9 mouse cellular contexts compared by ENCODE assay signal in the genomic region with DNA sequence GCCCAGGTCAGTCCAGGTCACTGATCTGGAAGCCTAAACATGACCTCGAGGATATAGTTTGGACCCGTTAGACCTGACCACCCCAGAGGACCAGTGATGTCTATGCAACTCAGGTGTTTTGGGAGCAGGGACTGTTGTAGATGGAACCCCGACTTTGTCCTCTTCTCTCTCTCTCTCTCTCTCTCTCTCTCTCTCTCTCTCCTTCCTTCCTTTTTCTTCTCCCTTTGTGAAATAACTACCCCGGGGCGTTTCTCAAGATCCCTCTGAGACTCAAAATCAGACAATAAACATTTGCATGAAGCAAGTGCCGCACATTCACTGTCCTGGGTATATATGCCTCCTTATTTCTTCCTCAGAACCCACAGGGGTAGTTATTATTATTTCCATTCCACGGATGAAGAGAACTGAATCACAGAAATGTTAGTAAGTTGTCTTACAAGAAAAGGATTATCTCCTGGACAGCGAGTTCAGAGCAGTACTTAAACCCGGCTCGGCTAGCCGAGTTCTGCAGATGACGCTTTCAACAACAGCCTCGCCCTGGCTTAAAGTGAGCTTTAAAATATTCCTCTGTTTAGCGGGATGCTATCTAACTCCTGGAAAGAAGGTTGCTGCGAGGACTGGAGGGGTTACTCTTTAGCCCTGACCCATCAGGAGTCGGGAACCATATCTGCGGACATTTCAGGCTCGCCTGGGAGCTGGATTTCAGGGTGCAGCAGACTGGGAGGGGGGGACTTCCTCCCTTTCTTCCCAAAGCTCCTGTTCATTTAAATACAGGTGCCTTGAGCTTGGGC. TPM values are rescaled to one million over a fixed set of nuclear protein-coding genes. Genes with fewer than 3 reads are reported as not detected.
DNase-seq lines count a peak whose midpoint lies in the region; ATAC-seq and TF ChIP-seq lines count a peak whose summit lies in the region.
"Had no signal": no experiment of that assay in that cellular context is flagged by ENCODE, and none has a peak within 500 bp of the region (broad histone marks: within the 10 kb centered on the region; RNA-seq: fewer than 3 reads in every experiment).

No protein-coding gene starts in this region.

- H3K27ac ChIP-seq in heart, embryonic 11.5 days (ENCODE audit: low read depth, low read length): no peak overlapping the region
- H3K27ac ChIP-seq in ES-Bruce4 (ENCODE audit: insufficient read depth, low read length): no peak overlapping the region
- no peak overlapping the region for H3K27ac ChIP-seq in forebrain, postnatal 0 days (ENCODE audit: low read depth, low read length)
- H3K27ac ChIP-seq in midbrain, embryonic 10.5 days (replicated peaks): no peak overlapping the region
- H3K27ac ChIP-seq: macrophage had no signal

- no peak for TF ChIP-seq CTCF in ES-Bruce4 (IDR thresholded peaks at IDR 0.05; ENCODE audit: low read depth, low read length)
- TF ChIP-seq CTCF in forebrain, postnatal 0 days (IDR thresholded peaks at IDR 0.05; ENCODE audit: low read depth): no peak

- H3K9me3 ChIP-seq in heart, embryonic 11.5 days (replicated peaks; ENCODE audit: control insufficient read depth, low read length): no peaks in the 10 kb centered on the region
- no peaks in the 10 kb centered on the region for H3K9me3 ChIP-seq in ES-Bruce4 (replicated peaks; ENCODE audit: control insufficient read depth, insufficient read depth, low read length, poor library complexity, severe bottlenecking)
- H3K9me3 ChIP-seq in forebrain, postnatal 0 days (ENCODE audit: low read length): no peaks in the 10 kb centered on the region
- no peaks in the 10 kb centered on the region for H3K9me3 ChIP-seq in midbrain, embryonic 10.5 days (replicated peaks)

- peak overlapping the region; percentile 62; the same call in 1 of the 2 replicates for H3K9ac ChIP-seq in heart, embryonic 11.5 days (ENCODE audit: low read depth, low read length)
- no peak overlapping the region for H3K9ac ChIP-seq in ES-Bruce4 (ENCODE audit: low read depth, poor library complexity, severe bottlenecking)
- peak overlapping the region; percentile 50; the same call in 1 of the 2 replicates for H3K9ac ChIP-seq in forebrain, postnatal 0 days

- no peak for TF ChIP-seq POLR2A in ES-Bruce4 (IDR thresholded peaks at IDR 0.05; ENCODE audit: insufficient read depth, low read length)

- TF ChIP-seq EP300 in ES-Bruce4 (IDR thresholded peaks at IDR 0.05; ENCODE audit: insufficient read depth, low read depth, low read length): no peak

- H3K27me3 ChIP-seq in heart, embryonic 11.5 days (ENCODE audit: control insufficient read depth, insufficient read depth, low read length): peaks cover 83% of the 10 kb centered on the region
- H3K27me3 ChIP-seq in ES-Bruce4 (ENCODE audit: control insufficient read depth, insufficient read depth, low read length, poor library complexity, severe bottlenecking): peaks cover 9% of the 10 kb centered on the region
- H3K27me3 ChIP-seq in forebrain, postnatal 0 days (ENCODE audit: insufficient read depth, low read length): peaks cover 52% of the 10 kb centered on the region
- H3K27me3 ChIP-seq in midbrain, embryonic 10.5 days (ENCODE audit: low read depth, poor library complexity, severe bottlenecking): peaks cover 90% of the 10 kb centered on the region

- peak overlapping the region; percentile 90 for H3K4me2 ChIP-seq in heart, embryonic 11.5 days
- peak overlapping the region; percentile 68 for H3K4me2 ChIP-seq in forebrain, postnatal 0 days (ENCODE audit: low read depth)

- intact Hi-C loops in heart, postnatal 10 days (cut with DNase I): no loop called here
- intact Hi-C loops in left cerebral cortex, postnatal 4 days (cut with DNase I): no loop called here

- 9% methylated on average over 18 of the region's 18 CpGs for WGBS in heart, embryonic 11.5 days (ENCODE audit: insufficient replicate concordance)
- 5% methylated on average over 18 of the region's 18 CpGs for WGBS in forebrain, postnatal 0 days
- 5% methylated on average over 18 of the region's 18 CpGs for WGBS in midbrain, embryonic 10.5 days

- peak overlapping the region; percentile 43 for H3K4me3 ChIP-seq in heart, embryonic 11.5 days (ENCODE audit: low read depth, low read length)
- H3K4me3 ChIP-seq in ES-Bruce4 (ENCODE audit: low read depth, low read length): peak overlapping the region; percentile 73
- peak overlapping the region; percentile 47 for H3K4me3 ChIP-seq in forebrain, postnatal 0 days (ENCODE audit: low read depth, low read length)
- peak overlapping the region; percentile 54 for H3K4me3 ChIP-seq in midbrain, embryonic 10.5 days

- DNase-seq in heart, postnatal 10 days: no peak
- peak; percentile 35 for DNase-seq in forebrain, postnatal 0 days
- DNase-seq in midbrain, embryonic 10.5 days (ENCODE audit: low spot score): no peak
- DNase-seq in urinary bladder, postnatal 4 days (ENCODE audit: low spot score in 2 of 2): no peak
- DNase-seq in left cerebral cortex, postnatal 4 days: no peak
- no peak for DNase-seq in gastrocnemius, adult 8-10 months (ENCODE audit: low spot score in 2 of 2)

- H3K36me3 ChIP-seq in heart, embryonic 11.5 days (ENCODE audit: control insufficient read depth, insufficient read depth, low read length): no peaks in the 10 kb centered on the region
- H3K36me3 ChIP-seq in ES-Bruce4 (ENCODE audit: control insufficient read depth, insufficient read depth, low read length, poor library complexity, severe bottlenecking): no peaks in the 10 kb centered on the region
- no peaks in the 10 kb centered on the region for H3K36me3 ChIP-seq in forebrain, postnatal 0 days (ENCODE audit: insufficient read depth)
- no peaks in the 10 kb centered on the region for H3K36me3 ChIP-seq in midbrain, embryonic 10.5 days

- peaks cover 28% of the 10 kb centered on the region for H3K4me1 ChIP-seq in heart, embryonic 11.5 days (ENCODE audit: control insufficient read depth, insufficient read depth, low read length)
- H3K4me1 ChIP-seq in ES-Bruce4 (ENCODE audit: control insufficient read depth, insufficient read depth, low read length): peaks cover 6% of the 10 kb centered on the region
- H3K4me1 ChIP-seq in forebrain, postnatal 0 days (ENCODE audit: insufficient read depth): no peaks in the 10 kb centered on the region; the same call in 1 of the 2 replicates
- H3K4me1 ChIP-seq in midbrain, embryonic 10.5 days: peaks cover 61% of the 10 kb centered on the region

- ATAC-seq in heart, embryonic 11.5 days (replicated peaks; ENCODE audit: insufficient number of reproducible peaks, low FRiP score, low TSS enrichment): no peak
- no peak for ATAC-seq in forebrain, postnatal 0 days

RNA-seq across cellular contexts. Expression of a gene that starts 1.7 kb away (rescaled TPM):
- polyA plus RNA-seq in heart, embryonic 11.5 days (2014; fragmentation: Nextera tagmentation; extraction: Ambion mirVana): 0.14 TPM in 1 of 2 replicates, not detected in the other
- total RNA-seq in heart, postnatal 10 days (2021): 1 to 10 TPM in 1 of 2 experiments, under 1 TPM in 1; 0.57 to 1.3 TPM
- 0.99 and 1.3 TPM in 2 replicates for polyA plus RNA-seq in ES-Bruce4 (2011; ENCODE audit: insufficient read depth, insufficient read length, low read depth, missing spikeins)
- 22.9 and 435 TPM in 2 replicates for total RNA-seq in forebrain, postnatal 0 days (2014; rRNA removed)
- polyA plus RNA-seq in forebrain, postnatal 0 days (2015; fragmentation: Nextera tagmentation; extraction: Ambion mirVana): 7.7 and 8.2 TPM in 2 replicates
- polyA plus RNA-seq in midbrain, embryonic 10.5 days (2016; fragmentation: Nextera tagmentation; extraction: Ambion mirVana): 0.07 TPM in 1 of 2 replicates, not detected in the other
- 10 to 100 TPM; 66.6 to 67.3 TPM for total RNA-seq in left cerebral cortex, postnatal 4 days (2021)
- not detected for total RNA-seq in gastrocnemius, adult 8-10 months (2022)
- polyA plus RNA-seq: macrophage had no signal

RNA-seq across cellular contexts. Expression of a gene that starts 28.8 kb away (rescaled TPM):
- 154 and 162 TPM in 2 replicates for polyA plus RNA-seq in heart, embryonic 11.5 days (2014; fragmentation: Nextera tagmentation; extraction: Ambion mirVana)
- total RNA-seq in heart, postnatal 10 days (2021): 10 to 100 TPM; 73.3 to 75.3 TPM
- 76.2 and 84.9 TPM in 2 replicates for polyA plus RNA-seq in ES-Bruce4 (2011; ENCODE audit: insufficient read depth, insufficient read length, low read depth, missing spikeins)
- total RNA-seq in forebrain, postnatal 0 days (2014; rRNA removed): 231 and 250 TPM in 2 replicates
- 242 and 258 TPM in 2 replicates for polyA plus RNA-seq in forebrain, postnatal 0 days (2015; fragmentation: Nextera tagmentation; extraction: Ambion mirVana)
- polyA plus RNA-seq in midbrain, embryonic 10.5 days (2016; fragmentation: Nextera tagmentation; extraction: Ambion mirVana): 202 and 215 TPM in 2 replicates
- 100 to 1,000 TPM; 136 to 139 TPM for total RNA-seq in left cerebral cortex, postnatal 4 days (2021)
- total RNA-seq in gastrocnemius, adult 8-10 months (2022): 10 to 100 TPM; 18.8 to 34.0 (median 26.1) TPM

Comparison
In these comparisons a context has a peak if more than half of its experiments do, and no peak if none do; other contexts are left out.
1. RNA of a gene that starts 1.7 kb away (total RNA-seq): 22.9 to 435 TPM in forebrain, postnatal 0 days and 66.6 to 67.3 TPM in left cerebral cortex, postnatal 4 days; 0.57 to 1.3 TPM in heart, postnatal 10 days and not detected in gastrocnemius, adult 8-10 months; every median in the first group is over 10 times any median in the second.
2. Peak in every context shown above with its lines, with median percentiles within 50 percentile points of each other: H3K4me3 ChIP-seq.